Mouse (Mus musculus) ES-CJ7 (cell line): ENCODE results near the gene Dhcr24.

Source experiments
- DNase-seq: peaks from one replicate; pipeline ENCODE4 v3.0.0; 2011; ENCODE audit warnings: low read depth, low spot score

Gene Dhcr24

GRCm38 (mm10) chr4:106560213-106560845 is 509 bp upstream of the Dhcr24 start:
- DNase-seq: peak; percentile 58

- no peak for DNase-seq
These were observed 1.2 kb downstream of the Dhcr24 start for GRCm38 (mm10) chr4:106562006-106562405.

- DNase-seq: no peak
These were observed 2.3 kb downstream of the Dhcr24 start for GRCm38 (mm10) chr4:106562837-106563790.

GRCm38 (mm10) chr4:106564161-106564560 is 3.3 kb downstream of the Dhcr24 start:
- DNase-seq: no peak

- peak; percentile 71 for DNase-seq
These were observed 8.8 kb downstream of the Dhcr24 start for GRCm38 (mm10) chr4:106569680-106570079.

- no peak for DNase-seq
These were observed 10.4 kb downstream of the Dhcr24 start for GRCm38 (mm10) chr4:106571081-106571724.

- no peak for DNase-seq
These were observed 14.2 kb downstream of the Dhcr24 start for GRCm38 (mm10) chr4:106575022-106575421.

GRCm38 (mm10) chr4:106577511-106577910 is 16.7 kb downstream of the Dhcr24 start:
- DNase-seq: no peak

GRCm38 (mm10) chr4:106581176-106581864 is 20.5 kb downstream of the Dhcr24 start:
- DNase-seq: no peak

- no peak for DNase-seq
These were observed 21.0 kb downstream of the Dhcr24 start for GRCm38 (mm10) chr4:106581865-106582204.

- DNase-seq: peak; percentile 36
These were observed 21.8 kb downstream of the Dhcr24 start for GRCm38 (mm10) chr4:106582428-106583153.

GRCm38 (mm10) chr4:106584665-106585064 is 23.8 kb downstream of the Dhcr24 start:
- DNase-seq: no peak

- DNase-seq: no peak
These were observed 26.2 kb downstream of the Dhcr24 start for GRCm38 (mm10) chr4:106587075-106587474.

GRCm38 (mm10) chr4:106590142-106590541 is 29.3 kb downstream of the Dhcr24 start:
- peak; percentile 31 for DNase-seq

GRCm38 (mm10) chr4:106590871-106591270 is 30.0 kb downstream of the Dhcr24 start:
- no peak for DNase-seq

- DNase-seq: peak; percentile 51
These were observed 32.8 kb downstream of the Dhcr24 start for GRCm38 (mm10) chr4:106593636-106594035.

GRCm38 (mm10) chr4:106596200-106596599 is 35.4 kb downstream of the Dhcr24 start:
- peak; percentile 55 for DNase-seq

GRCm38 (mm10) chr4:106597055-106597454 is 36.2 kb downstream of the Dhcr24 start:
- DNase-seq: no peak

GRCm38 (mm10) chr4:106597741-106598140 is 36.9 kb downstream of the Dhcr24 start:
- DNase-seq: no peak

GRCm38 (mm10) chr4:106599415-106599814 is 38.6 kb downstream of the Dhcr24 start:
- peak; percentile 50 for DNase-seq

- DNase-seq: no peak
These were observed 39.9 kb downstream of the Dhcr24 start for GRCm38 (mm10) chr4:106600770-106601169.
